Mouse (Mus musculus) intestine, embryonic 16.5 days (tissue): ENCODE measurements at regions not wholly inside any gene's neighbourhood (a gene's known extent, or its start where the extent isn't known, plus 50 kb on each side); places are given as distances from the start of the nearest gene placed in this dataset.

Source experiments
- ATAC-seq: fragments of 200-750 bp; cut with Nextera tagmentation; 2 replicates; pipeline ENCODE4 v1.8.0; 2017; ENCODE audit warnings: moderate TSS enrichment, moderate library complexity
- H3K27ac ChIP-seq: fragments of 300-500 bp; sonication (generic); 2 replicates; pipeline ENCODE4 v1.5.1; 2014; ENCODE audit warnings: mild to moderate bottlenecking, low read length
- H3K27me3 ChIP-seq: fragments of 300-500 bp; sonication (generic); replicated peaks from 2 replicates; pipeline ENCODE4 v1.6.1; 2014; ENCODE audit warnings: low read length, control low read depth, mixed read lengths; ENCODE audit not compliant: control insufficient read depth, insufficient read depth
- H3K36me3 ChIP-seq: fragments of 300-500 bp; sonication (generic); 2 replicates; pipeline ENCODE4 v1.6.1; 2014; ENCODE audit warnings: low read length, control low read depth; ENCODE audit not compliant: control insufficient read depth, insufficient read depth
- H3K4me1 ChIP-seq: fragments of 300-500 bp; sonication (generic); 2 replicates; pipeline ENCODE4 v1.6.1; 2014; ENCODE audit warnings: low read length, control low read depth, mixed read lengths; ENCODE audit not compliant: control insufficient read depth, insufficient read depth
- H3K4me2 ChIP-seq: fragments of 300-500 bp; sonication (generic); 2 replicates; pipeline ENCODE4 v1.6.1; 2014; ENCODE audit warnings: low read depth, low read length, control low read depth
- H3K4me3 ChIP-seq: fragments of 300-500 bp; sonication (generic); 2 replicates; pipeline ENCODE4 v1.5.1; 2014; ENCODE audit warnings: mild to moderate bottlenecking, low read length
- H3K9ac ChIP-seq: fragments of 300-500 bp; sonication (generic); 2 replicates; pipeline ENCODE4 v1.6.1; 2014; ENCODE audit warnings: low read depth, low read length
- H3K9me3 ChIP-seq: fragments of 300-500 bp; sonication (generic); 2 replicates; pipeline ENCODE4 v1.6.1; 2016; ENCODE audit warnings: low read length, control low read depth; ENCODE audit not compliant: control insufficient read depth
- WGBS: fragments of 180-500 bp; shearing (Covaris S2); extraction: QIAGEN DNeasy Blood & Tissue Kit; methylation state at CpG from one replicate; pipeline ENCODE4 v1.1.7; 2014; 5-methylcytosine and 5-hydroxymethylcytosine counted together

DNA sequence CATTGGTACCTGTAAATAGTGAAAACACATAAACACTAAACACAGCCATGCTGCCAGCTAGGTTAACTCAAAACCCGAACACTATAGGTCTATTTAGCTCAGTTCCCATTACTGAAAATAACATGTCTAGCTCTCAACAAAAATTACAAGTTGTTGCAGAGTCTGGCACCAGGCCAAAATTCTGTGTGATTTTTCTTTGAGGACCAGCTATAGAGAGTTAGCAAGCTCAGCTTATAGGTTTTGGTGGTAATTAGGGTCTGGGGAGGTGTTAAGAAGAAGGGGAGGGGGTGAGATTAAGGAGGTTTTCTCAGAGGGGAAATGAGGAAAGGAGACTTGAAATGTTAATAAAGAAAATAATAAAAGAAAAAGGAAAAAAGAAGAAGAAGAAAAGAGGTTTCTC is 480.9 kb upstream of the Alcam start:
- WGBS: 77% methylated on average over 1 of the region's 1 CpGs

DNA sequence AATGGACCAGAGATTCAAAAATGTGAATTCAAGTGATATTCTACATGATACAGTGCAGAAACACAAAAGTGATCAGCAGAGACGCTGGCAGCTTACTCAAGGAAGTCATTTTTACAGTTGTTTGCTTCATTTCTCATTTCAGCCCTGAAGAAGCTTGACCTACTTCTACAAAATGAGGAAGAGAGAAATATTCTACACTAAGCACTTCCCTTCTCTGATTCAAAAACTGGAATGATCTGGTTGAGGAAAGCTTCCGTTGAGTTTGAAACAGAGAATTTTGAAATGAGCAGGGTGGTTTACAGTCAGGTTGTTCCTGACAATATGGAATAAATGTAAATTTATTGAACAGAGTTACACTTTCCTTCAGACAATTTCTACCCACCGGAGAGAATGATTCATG is 478.1 kb upstream of the Alcam start:
- Histone ChIP-seq H3K9me3 (no peaks in the 10 kb centered on the region), H3K27me3 (no peaks in the 10 kb centered on the region), H3K4me2 (no peak overlapping the region), H3K4me1 (no peaks in the 10 kb centered on the region), H3K36me3 (no peaks in the 10 kb centered on the region), H3K27ac (no peak overlapping the region), H3K4me3 (no peak overlapping the region), H3K9ac (no peak overlapping the region)
- 79% methylated on average over 3 of the region's 3 CpGs for WGBS
- ATAC-seq: no peak

More for the DNA sequence above, 480.9 kb upstream of the Alcam start:
- ATAC-seq: no peak
- H3K4me1 ChIP-seq: no peaks in the 10 kb centered on the region
- H3K27me3 ChIP-seq: no peaks in the 10 kb centered on the region
- H3K27ac ChIP-seq: no peak overlapping the region
- H3K4me2 ChIP-seq: no peak overlapping the region
- no peak overlapping the region for H3K4me3 ChIP-seq
- no peaks in the 10 kb centered on the region for H3K9me3 ChIP-seq
- H3K9ac ChIP-seq: no peak overlapping the region
- no peaks in the 10 kb centered on the region for H3K36me3 ChIP-seq

DNA sequence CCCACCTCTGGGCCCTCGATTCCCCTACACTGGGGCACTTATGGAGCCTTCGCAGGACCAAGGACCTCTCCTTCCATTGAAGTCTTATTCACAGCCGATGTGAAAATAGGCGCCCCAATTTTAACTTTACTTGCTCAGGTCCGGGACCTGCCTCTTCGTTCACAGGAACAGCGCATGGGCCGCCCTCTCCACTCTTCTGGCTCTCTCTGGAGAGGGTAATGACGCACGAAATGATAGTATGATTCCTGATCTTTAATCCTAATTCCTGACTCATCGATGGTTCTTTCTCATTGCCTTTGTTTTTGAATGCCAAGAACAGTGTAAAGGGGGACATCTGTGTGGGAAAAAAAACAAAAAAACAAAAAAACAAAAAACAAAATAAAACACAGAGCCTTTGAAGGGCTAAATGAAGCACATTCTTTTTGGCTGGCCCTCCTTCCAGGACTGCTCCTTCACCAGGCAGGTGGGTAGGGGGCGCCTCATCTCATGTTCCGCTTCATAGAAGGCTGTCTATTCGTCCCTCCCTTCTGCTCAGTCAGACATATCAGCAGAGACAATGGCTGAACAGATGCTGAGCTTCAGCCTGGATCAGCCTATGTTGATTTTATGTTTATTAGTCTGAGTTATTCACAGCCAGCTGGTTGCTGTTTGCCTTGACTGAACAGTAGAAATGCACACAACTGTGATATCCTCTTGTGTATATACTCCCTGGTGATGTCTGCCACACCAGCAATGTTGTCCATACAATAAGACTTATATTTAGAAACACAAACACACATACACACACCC is 438.8 kb upstream of the Alcam start:
- ATAC-seq: peak; percentile 52
- no peaks in the 10 kb centered on the region for H3K9me3 ChIP-seq
- no peak overlapping the region for H3K4me2 ChIP-seq
- H3K9ac ChIP-seq: no peak overlapping the region
- 74% methylated on average over 14 of the region's 14 CpGs for WGBS
- no peaks in the 10 kb centered on the region for H3K27me3 ChIP-seq
- H3K27ac ChIP-seq: no peak overlapping the region
- H3K36me3 ChIP-seq: no peaks in the 10 kb centered on the region
- H3K4me3 ChIP-seq: no peak overlapping the region
- no peaks in the 10 kb centered on the region for H3K4me1 ChIP-seq

GRCm38 (mm10) chr16:52879463-52880114 is 425.7 kb upstream of the Alcam start:
- H3K36me3 ChIP-seq: no peaks in the 10 kb centered on the region
- WGBS: 62% methylated on average over 4 of the region's 4 CpGs
- H3K9ac ChIP-seq: no peak overlapping the region
- no peak overlapping the region for H3K4me3 ChIP-seq
- no peaks in the 10 kb centered on the region for H3K9me3 ChIP-seq
- H3K27ac ChIP-seq: no peak overlapping the region
- no peaks in the 10 kb centered on the region for H3K27me3 ChIP-seq
- H3K4me1 ChIP-seq: no peaks in the 10 kb centered on the region
- ATAC-seq: no peak
- H3K4me2 ChIP-seq: no peak overlapping the region

DNA sequence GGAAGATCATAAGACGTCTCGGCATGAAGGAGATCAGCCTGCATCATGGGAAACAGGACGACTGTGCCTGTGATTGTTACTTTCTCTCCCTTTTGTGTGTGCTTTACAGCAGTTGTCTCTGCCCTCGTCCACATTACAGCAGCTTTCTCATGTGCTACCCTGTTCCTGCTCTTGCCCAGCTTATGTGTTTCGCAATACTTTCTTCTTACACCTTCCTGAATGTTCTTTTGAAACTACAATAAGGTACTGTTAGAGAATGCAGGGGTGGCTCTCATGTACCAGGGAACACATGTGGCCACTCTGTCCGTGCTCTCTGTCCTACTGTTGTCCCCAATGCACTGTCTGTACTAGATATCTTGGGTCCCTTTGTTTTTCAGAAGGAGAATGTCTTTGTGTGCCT is 414.0 kb upstream of the Alcam start:
- no peak overlapping the region for H3K27ac ChIP-seq
- H3K4me3 ChIP-seq: no peak overlapping the region
- no peaks in the 10 kb centered on the region for H3K27me3 ChIP-seq
- no peak for ATAC-seq
- 77% methylated on average over 6 of the region's 6 CpGs for WGBS
- no peaks in the 10 kb centered on the region for H3K9me3 ChIP-seq
- H3K4me1 ChIP-seq: no peaks in the 10 kb centered on the region
- H3K36me3 ChIP-seq: no peaks in the 10 kb centered on the region
- H3K9ac ChIP-seq: no peak overlapping the region
- no peak overlapping the region for H3K4me2 ChIP-seq

DNA sequence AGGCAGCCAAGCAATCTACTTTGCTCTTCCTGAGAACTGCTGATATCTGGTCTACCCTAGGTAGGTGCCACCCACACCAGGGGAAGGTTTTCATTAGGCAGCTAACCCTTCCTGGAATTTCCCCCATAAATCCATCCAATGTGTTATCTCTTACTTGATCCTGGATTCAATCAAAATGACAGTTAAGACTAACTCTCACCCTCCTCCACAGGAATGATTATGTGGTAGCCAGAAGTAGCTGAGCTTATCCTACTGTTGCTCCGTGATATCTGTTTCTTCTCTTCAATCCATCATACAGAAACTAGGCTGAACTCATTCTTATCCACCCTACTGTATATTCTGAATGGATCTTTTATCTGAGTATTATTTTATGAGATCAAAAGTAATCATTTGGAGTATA is 409.7 kb upstream of the Alcam start:
- no peaks in the 10 kb centered on the region for H3K36me3 ChIP-seq
- no peaks in the 10 kb centered on the region for H3K27me3 ChIP-seq
- no peak for ATAC-seq
- no peak overlapping the region for H3K4me2 ChIP-seq
- H3K9ac ChIP-seq: no peak overlapping the region
- WGBS: 59% methylated on average over 1 of the region's 1 CpGs
- no peak overlapping the region for H3K4me3 ChIP-seq
- H3K9me3 ChIP-seq: no peaks in the 10 kb centered on the region
- no peaks in the 10 kb centered on the region for H3K4me1 ChIP-seq
- no peak overlapping the region for H3K27ac ChIP-seq

DNA sequence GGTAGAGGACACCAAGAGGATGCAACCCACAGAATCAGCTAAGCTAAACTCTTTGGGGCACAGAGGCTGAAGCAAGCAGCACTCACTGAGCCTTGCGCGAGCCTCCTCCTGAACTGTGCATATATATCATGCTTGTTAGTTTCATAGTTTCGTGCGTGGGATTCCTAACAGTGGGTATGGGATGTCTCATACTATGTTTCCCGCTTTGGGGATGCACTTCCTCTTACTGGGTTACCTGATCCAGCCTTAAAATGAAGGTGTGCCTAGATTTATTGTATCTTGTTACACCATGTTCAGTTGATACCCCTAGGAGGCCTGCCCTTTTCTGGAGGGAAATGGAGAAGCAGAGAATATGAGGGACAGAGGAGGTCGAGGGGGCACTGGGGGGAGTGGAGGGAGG is 407.4 kb upstream of the Alcam start:
- no peak overlapping the region for H3K9ac ChIP-seq
- H3K9me3 ChIP-seq: no peaks in the 10 kb centered on the region
- H3K27me3 ChIP-seq: no peaks in the 10 kb centered on the region
- ATAC-seq: no peak
- no peaks in the 10 kb centered on the region for H3K36me3 ChIP-seq
- no peak overlapping the region for H3K4me2 ChIP-seq
- 85% methylated on average over 6 of the region's 6 CpGs for WGBS
- H3K4me3 ChIP-seq: no peak overlapping the region
- H3K4me1 ChIP-seq: no peaks in the 10 kb centered on the region
- H3K27ac ChIP-seq: no peak overlapping the region

DNA sequence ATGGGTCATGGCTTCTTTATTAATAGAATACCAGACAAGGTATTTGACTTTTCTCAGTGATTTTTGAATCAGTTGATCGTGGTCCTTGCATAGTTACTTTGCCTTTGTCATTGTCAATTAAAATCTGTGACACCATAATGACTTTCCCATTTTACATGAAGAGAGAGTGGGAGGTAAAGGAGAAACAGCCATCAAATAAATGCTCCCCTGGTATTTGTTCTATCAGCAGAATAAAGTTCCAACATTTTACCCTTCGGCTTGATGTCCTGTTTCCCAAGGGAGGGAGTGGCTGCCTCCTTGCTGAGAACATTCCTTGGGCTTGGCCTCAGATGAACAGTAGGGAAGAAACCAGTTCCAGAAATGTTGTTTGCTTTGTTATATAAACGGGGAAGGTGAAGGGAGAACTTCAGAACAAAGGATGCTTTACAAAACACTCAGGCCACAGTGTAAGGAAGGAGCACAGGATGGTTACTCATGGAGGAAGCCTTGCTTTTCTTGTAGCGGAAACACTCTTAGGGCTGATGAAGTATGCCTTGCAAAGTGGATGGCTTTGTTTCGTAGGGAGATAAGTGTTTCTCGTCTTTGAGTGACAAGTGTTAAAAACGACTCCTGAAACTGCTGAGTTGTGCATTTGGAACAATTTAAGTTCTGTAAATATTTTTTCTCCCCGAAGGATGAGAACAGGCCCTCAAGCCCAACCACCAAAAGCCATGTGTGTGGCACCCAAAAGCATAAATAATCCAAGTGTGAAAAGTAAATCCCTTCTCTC is 404.8 kb upstream of the Alcam start:
- ATAC-seq: no peak
- no peak overlapping the region for H3K27ac ChIP-seq
- no peaks in the 10 kb centered on the region for H3K27me3 ChIP-seq
- H3K4me1 ChIP-seq: no peaks in the 10 kb centered on the region
- no peaks in the 10 kb centered on the region for H3K36me3 ChIP-seq
- no peak overlapping the region for H3K4me2 ChIP-seq
- 49% methylated on average over 8 of the region's 8 CpGs for WGBS
- H3K9ac ChIP-seq: no peak overlapping the region
- H3K4me3 ChIP-seq: no peak overlapping the region
- H3K9me3 ChIP-seq: no peaks in the 10 kb centered on the region

DNA sequence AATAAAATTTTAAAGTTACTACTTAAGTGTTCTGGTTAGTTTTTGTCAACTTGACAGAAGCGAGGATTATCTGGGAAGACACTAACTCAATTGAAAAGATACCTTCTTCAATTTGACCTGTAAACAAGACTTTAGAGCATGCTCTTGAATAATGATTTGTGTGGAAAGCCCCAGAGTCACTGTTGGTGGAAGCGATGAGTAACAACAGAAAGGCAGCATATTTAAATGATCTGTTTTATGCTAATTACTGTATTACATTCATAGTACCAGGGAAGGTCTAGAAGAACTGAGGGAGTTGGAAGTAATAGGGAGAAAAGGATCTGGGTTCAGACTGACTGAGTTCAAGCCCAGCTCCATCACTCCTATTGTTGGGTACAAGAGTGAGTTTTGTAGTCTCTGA is 397.3 kb upstream of the Alcam start:
- no peak overlapping the region for H3K4me2 ChIP-seq
- H3K9me3 ChIP-seq: no peaks in the 10 kb centered on the region
- H3K4me3 ChIP-seq: no peak overlapping the region
- no peak for ATAC-seq
- H3K27me3 ChIP-seq: no peaks in the 10 kb centered on the region
- no peak overlapping the region for H3K27ac ChIP-seq
- H3K9ac ChIP-seq: no peak overlapping the region
- no peaks in the 10 kb centered on the region for H3K4me1 ChIP-seq
- WGBS: 88% methylated on average over 2 of the region's 2 CpGs
- no peaks in the 10 kb centered on the region for H3K36me3 ChIP-seq
